Mouse (Mus musculus) neural tube, embryonic 11.5 days (tissue): ENCODE measurements around the gene Dlgap1. TPM values are rescaled to one million over a fixed set of nuclear protein-coding genes. Genes with fewer than 3 reads are reported as not detected.
A peak's percentile ranks its signal among the peaks of the same experiment; 100 is the strongest.

ENCODE experiments used
- ATAC-seq: fragments of 200-750 bp; cut with Nextera tagmentation; 2 replicates; pipeline ENCODE4 v1.8.0; 2017; ENCODE audit warnings: moderate number of reproducible peaks, mild to moderate bottlenecking, moderate TSS enrichment, moderate library complexity; ENCODE audit not compliant: insufficient read depth, low FRiP score, low TSS enrichment
- DNase-seq: peaks from one replicate; pipeline ENCODE4 v3.0.0-alpha.2; 2015; ENCODE audit warnings: low spot score
- H3K27ac ChIP-seq: fragments of 300-500 bp; sonication (generic); 2 replicates; pipeline ENCODE4 v1.5.1; 2014; ENCODE audit warnings: low read depth, mild to moderate bottlenecking, low read length
- H3K27me3 ChIP-seq: fragments of 300-500 bp; sonication (generic); 2 replicates; pipeline ENCODE4 v1.6.1; 2014; ENCODE audit warnings: mild to moderate bottlenecking, low read length, mixed read lengths; ENCODE audit not compliant: control insufficient read depth, insufficient read depth
- H3K36me3 ChIP-seq: fragments of 300-500 bp; sonication (generic); 2 replicates; pipeline ENCODE4 v1.6.1; 2014; ENCODE audit warnings: mild to moderate bottlenecking, low read length, moderate library complexity, mixed read lengths; ENCODE audit not compliant: control insufficient read depth, insufficient read depth
- H3K4me1 ChIP-seq: fragments of 300-500 bp; sonication (generic); 2 replicates; pipeline ENCODE4 v1.6.1; 2014; ENCODE audit warnings: low read length, mixed read lengths; ENCODE audit not compliant: control insufficient read depth, insufficient read depth
- H3K4me2 ChIP-seq: fragments of 300-500 bp; sonication (generic); 2 replicates; pipeline ENCODE4 v1.6.1; 2014; ENCODE audit warnings: low read depth, mild to moderate bottlenecking, moderate library complexity
- H3K4me3 ChIP-seq: fragments of 300-500 bp; sonication (generic); 2 replicates; pipeline ENCODE4 v1.5.1; 2014; ENCODE audit warnings: low read depth, low read length
- H3K9ac ChIP-seq: fragments of 300-500 bp; sonication (generic); 2 replicates; pipeline ENCODE4 v1.6.1; 2014; ENCODE audit warnings: mild to moderate bottlenecking, low read length
- H3K9me3 ChIP-seq: fragments of 300-500 bp; sonication (generic); 2 replicates; pipeline ENCODE4 v1.6.1; 2016; ENCODE audit warnings: low read length; ENCODE audit not compliant: control insufficient read depth
- WGBS: fragments of 180-500 bp; shearing (Covaris S2); extraction: QIAGEN DNeasy Blood & Tissue Kit; methylation state at CpG from one replicate; pipeline ENCODE4 v1.1.7; 2014; 5-methylcytosine and 5-hydroxymethylcytosine counted together
- polyA plus RNA-seq: library from polyadenylated mRNA; unstranded; fragments of >200 nt; fragmentation: Nextera tagmentation; extraction: Ambion mirVana; gene quantifications from 2 replicates; pipeline ENCODE4 v1.2.1, GENCODE M21; 2014

The Dlgap1 gene
- polyA plus RNA-seq, 1 experiment from 2014 or later = 5.9 TPM

DNA sequence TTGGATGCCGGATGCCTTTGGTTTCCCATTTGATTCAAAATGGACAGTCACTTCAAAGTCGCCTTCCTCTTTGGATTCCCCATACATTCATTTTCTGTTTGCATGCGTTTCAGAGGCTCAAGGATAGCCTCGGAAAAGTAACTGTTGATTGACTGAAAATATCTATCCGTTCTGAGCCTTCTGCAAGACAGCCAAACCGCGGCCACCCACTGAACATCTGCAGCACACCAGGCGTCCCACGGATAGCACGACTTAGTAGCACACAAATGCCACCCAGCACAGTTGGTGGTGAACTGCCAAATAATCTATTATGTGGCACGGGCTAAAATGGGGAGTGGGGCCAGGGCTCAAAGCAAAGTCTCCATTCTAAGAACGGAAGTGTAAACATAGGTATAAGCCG is 705.1 kb downstream of the Dlgap1 start:
- H3K27ac ChIP-seq = no peak overlapping the region
- 85% methylated on average over 13 of the region's 13 CpGs for WGBS
- DNase-seq (no peak), ATAC-seq (no peak)
- no peaks in the 10 kb centered on the region for H3K36me3 ChIP-seq
- H3K4me3 ChIP-seq = no peak overlapping the region
- H3K27me3 ChIP-seq = no peaks in the 10 kb centered on the region
- H3K4me1 ChIP-seq = no peaks in the 10 kb centered on the region
- H3K9me3 ChIP-seq = no peaks in the 10 kb centered on the region
- H3K9ac ChIP-seq = no peak overlapping the region
- no peak overlapping the region for H3K4me2 ChIP-seq

DNA sequence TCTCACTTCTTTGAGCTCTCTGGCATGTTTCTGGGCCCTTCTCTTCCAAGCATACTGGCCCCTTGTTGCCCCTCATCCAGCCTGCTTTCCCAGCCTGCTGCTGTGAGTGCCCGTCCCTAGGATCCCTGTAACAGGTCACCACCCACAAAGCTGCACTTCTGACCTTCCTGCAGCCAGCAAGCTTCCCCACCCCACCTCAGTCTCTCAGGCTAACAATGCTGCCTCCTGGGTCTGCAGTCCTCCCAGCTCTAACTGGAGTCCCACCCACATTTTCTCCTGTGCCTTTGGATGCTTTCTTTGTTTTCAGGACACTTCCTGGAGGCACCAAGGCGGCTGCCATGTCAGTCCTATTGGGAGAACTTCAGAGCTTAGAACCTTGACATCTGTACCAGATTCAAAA is 707.6 kb downstream of the Dlgap1 start:
- H3K9ac ChIP-seq = no peak overlapping the region
- WGBS = 42% methylated on average over 2 of the region's 2 CpGs
- H3K4me2 ChIP-seq = no peak overlapping the region
- ATAC-seq (no peak), DNase-seq (no peak)
- H3K4me1 ChIP-seq = no peaks in the 10 kb centered on the region
- H3K27me3 ChIP-seq = no peaks in the 10 kb centered on the region
- H3K27ac ChIP-seq = no peak overlapping the region
- no peak overlapping the region for H3K4me3 ChIP-seq
- no peaks in the 10 kb centered on the region for H3K36me3 ChIP-seq
- no peaks in the 10 kb centered on the region for H3K9me3 ChIP-seq

DNA sequence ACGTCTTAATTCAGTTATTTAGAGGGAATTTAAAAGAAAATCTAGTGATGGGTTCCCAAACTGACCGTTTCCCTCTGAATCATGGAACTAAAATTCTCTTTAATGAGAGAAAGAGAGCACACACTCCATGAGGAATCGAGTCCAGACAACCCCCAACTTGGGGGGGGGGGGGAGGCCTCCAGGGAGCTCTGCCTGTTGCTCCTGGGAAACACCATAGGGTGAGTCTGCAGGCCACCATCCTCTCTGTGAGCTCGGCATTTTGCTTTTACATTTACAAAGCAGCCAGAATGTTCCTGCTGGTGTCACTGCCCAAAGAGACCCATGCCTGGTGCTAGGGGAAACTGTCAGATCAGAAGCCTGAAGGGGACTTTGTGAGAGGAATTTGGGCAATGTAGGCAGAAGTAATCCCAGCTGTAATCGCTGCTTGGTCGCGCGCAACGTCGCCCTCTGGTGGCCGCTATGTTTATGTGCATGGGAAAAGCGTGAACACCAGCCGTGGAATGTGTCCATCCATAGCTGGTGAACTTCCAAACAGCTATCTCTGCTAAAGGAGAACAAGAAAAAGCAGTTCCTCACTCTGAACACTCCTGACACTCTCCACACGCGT is 714.8 kb downstream of the Dlgap1 start:
- DNase-seq = peak; percentile 83
- Histone ChIP-seq H3K36me3 (no peaks in the 10 kb centered on the region), H3K27ac (no peak overlapping the region), H3K4me1 (no peaks in the 10 kb centered on the region), H3K9ac (no peak overlapping the region), H3K9me3 (no peaks in the 10 kb centered on the region), H3K27me3 (no peaks in the 10 kb centered on the region), H3K4me3 (no peak overlapping the region), H3K4me2 (no peak overlapping the region)
- ATAC-seq = peak; percentile 67
- 19% methylated on average over 15 of the region's 15 CpGs for WGBS

DNA sequence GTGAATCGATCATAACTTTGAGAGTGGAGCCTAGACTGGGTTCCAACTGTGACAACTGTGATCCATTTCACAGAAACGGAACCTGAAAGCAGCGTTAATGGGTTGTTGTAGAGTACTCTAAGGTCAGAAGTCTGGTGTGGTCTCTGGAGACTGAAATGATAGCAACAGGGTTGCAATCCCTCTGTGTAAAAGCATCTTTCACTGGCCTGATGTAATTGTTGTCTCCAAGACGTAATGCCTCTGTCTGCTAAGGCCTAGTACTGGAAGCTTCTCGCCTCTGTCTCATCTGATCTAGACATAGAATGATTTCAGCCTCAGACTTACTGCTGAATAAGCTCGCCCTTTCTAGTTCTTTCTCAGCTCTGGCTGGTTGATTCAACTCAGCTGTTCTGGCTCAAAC is 721.3 kb downstream of the Dlgap1 start:
- no peaks in the 10 kb centered on the region for H3K9me3 ChIP-seq
- H3K36me3 ChIP-seq = no peaks in the 10 kb centered on the region
- H3K4me3 ChIP-seq = no peak overlapping the region
- DNase-seq (no peak), ATAC-seq (no peak)
- H3K4me1 ChIP-seq = no peaks in the 10 kb centered on the region
- no peak overlapping the region for H3K9ac ChIP-seq
- 91% methylated on average over 6 of the region's 6 CpGs for WGBS
- H3K4me2 ChIP-seq = no peak overlapping the region
- no peak overlapping the region for H3K27ac ChIP-seq
- no peaks in the 10 kb centered on the region for H3K27me3 ChIP-seq

DNA sequence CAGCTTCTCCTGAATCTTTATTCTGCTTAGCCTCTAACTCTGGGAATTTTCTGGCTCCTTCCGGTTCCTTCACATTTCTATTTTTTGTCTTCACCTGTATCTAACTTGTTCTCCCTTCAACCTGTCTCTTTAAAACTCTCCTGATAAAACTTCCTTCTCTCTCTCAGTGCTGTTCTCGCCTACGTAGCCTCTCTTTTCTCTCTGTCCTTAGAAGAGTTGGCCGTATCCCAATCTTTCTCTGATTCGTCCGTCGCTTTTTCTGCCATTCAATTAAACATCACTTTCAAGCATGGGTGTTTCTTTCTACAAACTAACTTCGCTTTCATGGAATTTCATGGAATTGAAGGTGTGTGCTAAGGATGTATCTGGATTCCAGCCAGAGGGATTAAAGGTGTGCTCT is 721.7 kb downstream of the Dlgap1 start:
- 92% methylated on average over 8 of the region's 8 CpGs for WGBS
- Histone ChIP-seq H3K27ac (no peak overlapping the region), H3K4me2 (no peak overlapping the region), H3K36me3 (no peaks in the 10 kb centered on the region), H3K9me3 (no peaks in the 10 kb centered on the region), H3K4me1 (no peaks in the 10 kb centered on the region), H3K27me3 (no peaks in the 10 kb centered on the region), H3K9ac (no peak overlapping the region), H3K4me3 (no peak overlapping the region)
- ATAC-seq (no peak), DNase-seq (no peak)

DNA sequence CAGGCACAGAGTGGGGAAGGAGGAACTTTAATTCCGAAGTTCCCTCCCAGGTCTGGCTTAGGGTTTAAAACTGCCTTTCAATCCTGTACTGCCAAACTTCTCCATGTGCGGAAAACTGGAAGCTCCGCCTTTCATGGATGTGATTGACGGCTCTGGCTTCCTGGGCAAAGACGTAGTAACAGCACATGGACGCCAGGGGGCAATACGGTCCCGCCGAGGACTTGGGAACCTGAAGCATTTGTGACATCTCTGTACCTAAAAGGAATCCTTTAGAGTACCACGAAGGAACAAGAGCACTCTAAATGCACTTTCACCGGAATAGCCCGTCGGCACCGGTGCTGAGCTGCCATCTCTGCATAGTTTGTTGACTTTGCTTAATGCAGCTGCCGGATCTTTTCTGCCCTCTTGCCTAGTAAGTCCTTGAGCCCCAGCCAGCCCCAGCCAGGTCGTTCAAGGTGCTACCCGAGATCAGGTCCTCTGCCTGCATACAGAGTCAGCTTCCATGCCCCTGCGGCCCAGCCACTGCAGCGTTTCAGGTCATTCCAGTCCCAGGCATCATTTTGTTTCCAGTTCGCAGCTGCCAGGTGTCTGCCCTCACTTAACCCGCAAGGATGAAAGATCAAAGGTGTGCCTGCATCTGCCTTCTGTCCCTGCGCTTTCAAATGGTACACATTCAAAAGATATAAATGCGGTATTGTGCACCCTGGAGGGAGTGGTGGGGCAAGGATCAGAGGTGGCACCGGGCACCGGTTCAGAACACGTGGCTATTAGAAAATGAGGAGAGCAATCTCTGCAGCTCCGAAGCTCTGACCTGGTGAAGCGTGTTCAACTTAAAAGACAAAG is 738.3 kb downstream of the Dlgap1 start:
- Histone ChIP-seq H3K9me3 (no peaks in the 10 kb centered on the region), H3K36me3 (no peaks in the 10 kb centered on the region), H3K4me2 (peak overlapping the region; percentile 43), H3K27me3 (no peaks in the 10 kb centered on the region), H3K4me3 (0 out of 2 replicates have a peak overlapping the region, but pooled peaks have one; percentile 5), H3K9ac (no peak overlapping the region), H3K4me1 (0 out of 2 replicates have a peak, but pooled peaks cover 4% of the 10 kb centered on the region), H3K27ac (no peak overlapping the region)
- peak; percentile 71 for ATAC-seq
- WGBS = 7% methylated on average over 28 of the region's 28 CpGs
- DNase-seq = peak; percentile 86

DNA sequence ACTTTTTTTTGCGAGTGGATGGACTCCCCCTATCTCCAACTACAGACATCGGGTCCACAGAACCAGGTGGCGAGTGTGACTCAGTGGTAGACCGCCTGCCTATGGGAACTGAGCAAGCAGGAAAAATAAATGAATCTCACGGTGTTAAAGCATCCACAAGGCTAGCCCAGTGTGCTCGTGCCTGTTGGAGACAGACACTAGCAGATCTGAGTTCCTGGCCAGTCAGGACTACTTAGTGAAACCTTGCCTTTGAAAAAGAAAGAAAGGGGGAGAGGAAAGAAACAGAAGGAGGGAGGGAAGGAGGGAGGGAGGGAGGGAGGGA is 738.9 kb downstream of the Dlgap1 start:
- Histone ChIP-seq H3K27me3 (no peaks in the 10 kb centered on the region), H3K36me3 (no peaks in the 10 kb centered on the region), H3K4me2 (no peak overlapping the region), H3K4me3 (no peak overlapping the region), H3K9me3 (no peaks in the 10 kb centered on the region), H3K27ac (no peak overlapping the region), H3K4me1 (0 out of 2 replicates have a peak, but pooled peaks cover 4% of the 10 kb centered on the region), H3K9ac (no peak overlapping the region)
- DNase-seq = no peak
- ATAC-seq = no peak
- WGBS = 47% methylated on average over 6 of the region's 6 CpGs

DNA sequence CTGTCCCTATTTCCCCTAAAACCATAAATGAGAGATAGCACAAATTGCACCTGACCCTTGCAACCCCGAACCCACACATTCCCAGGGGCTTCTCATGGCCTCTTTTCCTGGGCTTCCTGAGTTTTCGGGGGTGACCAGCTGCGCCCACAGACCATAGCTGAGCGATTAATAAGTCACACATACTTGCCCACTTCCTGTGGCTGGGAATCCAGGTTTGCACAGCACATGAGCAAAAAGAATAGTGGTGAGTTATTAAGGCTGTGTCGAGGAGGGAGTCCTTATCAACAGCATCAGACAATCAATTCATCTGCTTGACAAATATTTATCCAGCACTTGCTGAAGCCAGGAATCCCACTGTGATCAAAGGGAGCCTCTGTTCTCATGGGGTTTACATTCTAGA is 740.7 kb downstream of the Dlgap1 start:
- DNase-seq (no peak), ATAC-seq (no peak)
- no peaks in the 10 kb centered on the region for H3K27me3 ChIP-seq
- H3K27ac ChIP-seq = no peak overlapping the region
- no peak overlapping the region for H3K4me2 ChIP-seq
- H3K4me3 ChIP-seq = no peak overlapping the region
- no peaks in the 10 kb centered on the region for H3K36me3 ChIP-seq
- H3K9me3 ChIP-seq = no peaks in the 10 kb centered on the region
- H3K9ac ChIP-seq = no peak overlapping the region
- WGBS = 59% methylated on average over 5 of the region's 5 CpGs
- 0 out of 2 replicates have a peak, but pooled peaks cover 4% of the 10 kb centered on the region for H3K4me1 ChIP-seq

DNA sequence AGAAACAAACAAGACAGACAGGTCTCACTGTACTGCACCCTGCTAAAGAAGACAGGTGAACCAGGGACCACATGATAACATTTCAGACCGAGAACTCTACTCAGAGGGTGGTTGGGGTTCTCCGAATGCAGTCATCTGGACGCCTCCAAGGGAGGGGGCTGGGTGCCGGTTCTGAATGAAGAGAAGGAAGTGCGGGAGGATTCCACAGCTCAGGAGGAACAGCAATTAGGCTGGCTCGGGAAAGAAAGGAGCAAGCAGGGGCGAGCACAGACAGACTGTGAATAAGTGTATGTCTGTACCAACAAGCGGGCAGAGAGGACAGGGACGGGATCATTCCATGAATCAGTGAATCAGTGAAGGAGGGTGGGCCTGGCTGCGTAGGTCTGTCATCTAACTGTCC is 744.6 kb downstream of the Dlgap1 start:
- ATAC-seq (no peak), DNase-seq (no peak)
- Histone ChIP-seq H3K4me1 (no peaks in the 10 kb centered on the region), H3K4me3 (no peak overlapping the region), H3K4me2 (no peak overlapping the region), H3K9ac (no peak overlapping the region), H3K27ac (no peak overlapping the region), H3K36me3 (no peaks in the 10 kb centered on the region), H3K27me3 (no peaks in the 10 kb centered on the region), H3K9me3 (no peaks in the 10 kb centered on the region)
- 57% methylated on average over 10 of the region's 10 CpGs for WGBS
